Comparison of ENCODE assay signal across 38 mouse cellular contexts in the genomic region with DNA sequence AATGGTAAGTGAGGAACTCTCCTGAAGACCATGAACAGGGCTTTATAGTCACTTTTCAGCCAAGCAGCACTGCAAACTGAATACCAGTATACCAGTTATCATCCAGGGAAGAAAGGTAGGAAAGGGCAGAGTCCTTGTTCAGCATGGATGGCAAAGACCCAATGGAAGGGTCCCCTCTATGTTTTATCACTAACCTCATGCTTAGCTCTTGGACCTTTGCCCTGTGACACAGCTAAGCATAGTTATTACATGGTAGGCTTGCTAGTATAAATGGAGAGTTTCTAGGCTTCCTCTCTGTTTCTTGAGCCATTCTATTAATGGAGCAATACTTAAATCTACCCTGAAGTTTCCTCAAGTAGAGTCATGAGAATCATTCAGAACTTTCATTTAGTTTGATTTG. TPM values are rescaled to one million over a fixed set of nuclear protein-coding genes. Genes with fewer than 3 reads are reported as not detected.
"Had no signal": no experiment of that assay in that cellular context is flagged by ENCODE, and none has a peak within 500 bp of the region (broad histone marks: within the 10 kb centered on the region; RNA-seq: fewer than 3 reads in every experiment).

No protein-coding gene starts in this region.

- H3K4me1 ChIP-seq: embryonic facial prominence, embryonic 10.5 days; embryonic facial prominence, embryonic 12.5 days; embryonic facial prominence, embryonic 13.5 days; embryonic facial prominence, embryonic 15.5 days; forebrain, embryonic 10.5 days; forebrain, embryonic 12.5 days; forebrain, embryonic 13.5 days; forebrain, embryonic 15.5 days had no signal

- H3K36me3 ChIP-seq: embryonic facial prominence, embryonic 10.5 days; embryonic facial prominence, embryonic 12.5 days; embryonic facial prominence, embryonic 13.5 days; embryonic facial prominence, embryonic 15.5 days; forebrain, embryonic 10.5 days; forebrain, embryonic 12.5 days; forebrain, embryonic 15.5 days had no signal

- H3K9me3 ChIP-seq: embryonic facial prominence, embryonic 10.5 days; embryonic facial prominence, embryonic 12.5 days; embryonic facial prominence, embryonic 13.5 days; embryonic facial prominence, embryonic 15.5 days; forebrain, embryonic 10.5 days; forebrain, embryonic 12.5 days; forebrain, embryonic 13.5 days; forebrain, embryonic 15.5 days had no signal

- H3K27me3 ChIP-seq: embryonic facial prominence, embryonic 12.5 days; embryonic facial prominence, embryonic 13.5 days; embryonic facial prominence, embryonic 15.5 days; forebrain, embryonic 12.5 days; forebrain, embryonic 13.5 days; forebrain, embryonic 15.5 days had no signal

- H3K4me2 ChIP-seq: embryonic facial prominence, embryonic 12.5 days; embryonic facial prominence, embryonic 13.5 days; embryonic facial prominence, embryonic 15.5 days; forebrain, embryonic 12.5 days; forebrain, embryonic 13.5 days; forebrain, embryonic 15.5 days had no signal

- H3K9ac ChIP-seq: embryonic facial prominence, embryonic 12.5 days; embryonic facial prominence, embryonic 13.5 days; embryonic facial prominence, embryonic 15.5 days; forebrain, embryonic 12.5 days; forebrain, embryonic 13.5 days; forebrain, embryonic 15.5 days; forebrain, postnatal 0 days had no signal

- DNase-seq: cerebellum, adult 2 months; cerebellum, adult 8-10 months; cerebellum, adult 9-10 months; cerebellum, adult 9-11 months; cerebellum, postnatal 10 days; cerebellum, postnatal 14 days; cerebellum, postnatal 25 days; cerebellum, postnatal 36 days; embryo, embryonic 11 days; forebrain, postnatal 0 days; gastrocnemius, postnatal 10 days; gastrocnemius, postnatal 14 days; gastrocnemius, postnatal 25 days; gastrocnemius, postnatal 36 days; heart, adult 11 months; heart, adult 18-20 months; heart, adult 2 months had no signal

- ATAC-seq: forebrain, embryonic 13.5 days; forebrain, embryonic 14.5 days; forebrain, embryonic 15.5 days; forebrain, embryonic 16.5 days; forebrain, postnatal 0 days had no signal

- H3K4me3 ChIP-seq: embryonic facial prominence, embryonic 10.5 days; embryonic facial prominence, embryonic 12.5 days; embryonic facial prominence, embryonic 13.5 days; embryonic facial prominence, embryonic 15.5 days; erythroblast, embryonic 14.5 days; forebrain, embryonic 10.5 days; forebrain, embryonic 12.5 days; forebrain, embryonic 13.5 days; forebrain, embryonic 15.5 days; heart, adult 2 months had no signal

- H3K27ac ChIP-seq: embryonic facial prominence, embryonic 10.5 days; embryonic facial prominence, embryonic 12.5 days; embryonic facial prominence, embryonic 13.5 days; embryonic facial prominence, embryonic 15.5 days; forebrain, embryonic 10.5 days; forebrain, embryonic 12.5 days; forebrain, embryonic 13.5 days; forebrain, embryonic 15.5 days; heart, adult 2 months had no signal

RNA-seq across cellular contexts. Expression of gene Aadacl2, which starts 32.0 kb away (rescaled TPM):
- total RNA-seq: common myeloid progenitor, adult 5-6 weeks; forebrain, postnatal 0 days; gastrocnemius, adult 18-20 months; gastrocnemius, adult 8-10 months; gastrocnemius, postnatal 10 days; gastrocnemius, postnatal 14 days; gastrocnemius, postnatal 25 days; gastrocnemius, postnatal 36 days; gastrocnemius, postnatal 4 days; granulocyte monocyte progenitor cell, adult 5-6 weeks; heart, adult 18-20 months; heart, adult 2 months had no signal
- polyA plus RNA-seq: cerebellum, adult 2 months; cortical plate, adult 2 months; embryonic facial prominence, embryonic 10.5 days; embryonic facial prominence, embryonic 11.5 days; embryonic facial prominence, embryonic 12.5 days; erythroblast, embryonic 14.5 days; forebrain, embryonic 10.5 days; forebrain, embryonic 11.5 days; forebrain, embryonic 12.5 days; forebrain, embryonic 13.5 days; forebrain, embryonic 14.5 days; forebrain, embryonic 15.5 days; forebrain, embryonic 16.5 days; forebrain, postnatal 0 days; frontal cortex, adult 2 months; gonadal fat pad, adult 2 months; heart, adult 2 months had no signal

RNA-seq across cellular contexts. Expression of gene C130079G13Rik, which starts 49.6 kb away (rescaled TPM):
- total RNA-seq: common myeloid progenitor, adult 5-6 weeks; forebrain, postnatal 0 days; gastrocnemius, adult 18-20 months; gastrocnemius, adult 8-10 months; gastrocnemius, postnatal 10 days; gastrocnemius, postnatal 14 days; gastrocnemius, postnatal 25 days; gastrocnemius, postnatal 36 days; gastrocnemius, postnatal 4 days; granulocyte monocyte progenitor cell, adult 5-6 weeks; heart, adult 18-20 months; heart, adult 2 months had no signal
- polyA plus RNA-seq: cerebellum, adult 2 months; cortical plate, adult 2 months; embryonic facial prominence, embryonic 10.5 days; embryonic facial prominence, embryonic 11.5 days; embryonic facial prominence, embryonic 12.5 days; erythroblast, embryonic 14.5 days; forebrain, embryonic 10.5 days; forebrain, embryonic 11.5 days; forebrain, embryonic 12.5 days; forebrain, embryonic 13.5 days; forebrain, embryonic 14.5 days; forebrain, embryonic 15.5 days; forebrain, embryonic 16.5 days; forebrain, postnatal 0 days; frontal cortex, adult 2 months; gonadal fat pad, adult 2 months; heart, adult 2 months had no signal

RNA-seq across cellular contexts. Expression of gene Aadac, which starts 50.9 kb away (rescaled TPM):
- total RNA-seq: common myeloid progenitor, adult 5-6 weeks; forebrain, postnatal 0 days; gastrocnemius, adult 8-10 months; gastrocnemius, postnatal 10 days; gastrocnemius, postnatal 14 days; gastrocnemius, postnatal 25 days; gastrocnemius, postnatal 36 days; granulocyte monocyte progenitor cell, adult 5-6 weeks; heart, adult 18-20 months; heart, adult 2 months had no signal
- polyA plus RNA-seq: cerebellum, adult 2 months; cortical plate, adult 2 months; embryonic facial prominence, embryonic 10.5 days; embryonic facial prominence, embryonic 11.5 days; embryonic facial prominence, embryonic 13.5 days; erythroblast, embryonic 14.5 days; forebrain, embryonic 10.5 days; forebrain, embryonic 11.5 days; forebrain, embryonic 12.5 days; forebrain, embryonic 13.5 days; forebrain, embryonic 14.5 days; forebrain, embryonic 15.5 days; forebrain, embryonic 16.5 days; forebrain, postnatal 0 days; frontal cortex, adult 2 months; heart, adult 2 months had no signal
